Mouse (Mus musculus): Measurements from ENCODE around the gene Prkaa2.

The Prkaa2 gene

GRCm38 (mm10) chr4:105108641-105109198 lies 970 bp downstream of the Prkaa2 start:
- DNase-seq (ENCODE audit: low spot score): no peak

DNA sequence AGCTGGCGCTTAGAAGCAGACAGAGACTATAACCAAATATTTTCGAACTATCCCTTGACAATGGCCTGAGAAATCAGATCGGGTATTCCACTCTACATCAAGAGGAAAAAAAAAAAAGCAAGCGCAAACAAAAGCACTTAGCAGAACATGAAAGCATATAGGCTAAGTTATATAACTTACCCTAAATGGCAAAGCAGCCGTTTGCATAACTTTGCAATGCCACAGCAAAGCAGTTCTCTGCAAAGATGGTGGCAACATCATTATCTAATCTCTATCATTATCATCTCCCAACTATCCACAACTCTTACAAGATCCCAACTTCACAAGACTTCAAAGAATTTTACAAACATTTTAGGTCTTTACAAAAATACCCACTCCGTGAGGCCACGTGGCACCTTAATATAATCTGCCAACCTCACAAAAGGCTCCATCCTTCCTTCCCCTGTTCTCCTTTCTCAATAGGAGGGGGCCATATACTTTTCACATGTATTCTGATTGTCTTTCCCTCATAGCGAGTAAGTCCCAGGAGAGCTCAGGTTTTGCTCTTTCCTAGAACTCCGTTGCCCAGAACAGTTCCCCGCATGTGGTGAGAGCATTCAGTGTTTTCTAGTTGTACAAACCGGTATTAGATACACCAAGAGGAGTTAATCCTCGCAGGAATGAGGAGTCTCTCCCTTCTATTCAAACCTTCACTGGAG lies 1.6 kb downstream of the Prkaa2 start:
- DNase-seq (ENCODE audit: low spot score): no peak

- no peak for DNase-seq (ENCODE audit: low spot score)
Measured at GRCm38 (mm10) chr4:105104099-105104872, 5.4 kb downstream of the Prkaa2 start.

DNA sequence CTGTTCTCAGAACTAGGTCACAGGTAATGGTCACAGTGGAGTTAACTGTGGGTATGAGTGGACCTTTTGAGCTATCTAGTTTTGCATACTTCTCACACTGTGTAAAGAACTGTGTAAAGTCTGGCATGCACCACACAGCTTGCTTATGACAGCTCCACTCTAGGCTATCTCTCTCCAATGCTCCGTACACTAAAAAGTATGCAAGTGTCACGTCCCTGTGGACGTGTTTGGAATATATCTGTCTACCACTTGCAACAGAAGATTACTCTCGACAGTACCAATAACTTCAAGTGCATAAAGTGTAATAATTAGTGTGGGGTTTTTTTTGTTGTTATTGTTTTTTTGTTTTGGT lies 8.4 kb downstream of the Prkaa2 start:
- DNase-seq (ENCODE audit: low spot score): no peak

DNA sequence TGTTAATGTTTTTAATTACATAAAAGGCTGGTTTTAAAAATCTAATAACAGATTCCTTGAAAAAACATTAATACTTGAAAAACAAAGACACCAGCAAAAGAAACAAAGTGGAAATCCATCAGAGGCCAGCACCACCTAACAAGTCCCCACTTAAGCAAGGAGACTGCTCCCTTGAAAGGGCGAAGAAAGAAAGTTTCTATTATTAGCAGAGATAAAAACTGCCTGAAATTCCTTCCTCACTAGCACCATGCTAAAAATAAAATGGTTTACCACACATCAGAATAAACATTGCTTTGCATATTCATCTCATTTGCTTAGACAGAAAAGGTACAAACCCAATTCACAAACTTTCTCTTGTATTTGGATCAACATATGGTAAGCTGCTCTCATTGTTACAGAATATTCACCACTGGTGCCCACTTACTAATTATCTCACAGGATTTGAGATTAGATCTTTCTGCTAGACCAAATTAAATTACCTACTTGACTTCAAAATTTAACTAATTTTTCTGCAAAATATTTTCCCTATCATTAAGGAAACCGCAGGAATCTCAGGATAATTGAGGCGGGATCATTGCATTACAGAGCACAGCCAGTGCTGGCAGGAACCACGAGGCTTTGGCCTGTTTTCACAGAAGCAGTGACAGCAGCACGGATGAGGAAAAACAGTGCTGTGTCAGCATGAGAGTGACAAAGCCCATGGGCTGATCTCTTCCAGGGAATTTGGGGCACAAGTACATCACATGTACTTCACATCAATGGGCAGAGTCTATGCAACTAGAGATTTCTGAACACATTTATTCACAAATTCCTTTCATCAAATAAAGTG lies 9.0 kb downstream of the Prkaa2 start:
- no peak for DNase-seq (ENCODE audit: low spot score)

GRCm38 (mm10) chr4:105098660-105099059 lies 11.0 kb downstream of the Prkaa2 start:
- DNase-seq (ENCODE audit: low spot score): no peak

- no peak for DNase-seq (ENCODE audit: low spot score)
Measured at GRCm38 (mm10) chr4:105098158-105098557, 11.5 kb downstream of the Prkaa2 start.

GRCm38 (mm10) chr4:105095316-105095715 lies 14.4 kb downstream of the Prkaa2 start:
- no peak for DNase-seq (ENCODE audit: low spot score)

- no peak for DNase-seq (ENCODE audit: low spot score)
Measured at GRCm38 (mm10) chr4:105093951-105094350, 15.7 kb downstream of the Prkaa2 start.

DNA sequence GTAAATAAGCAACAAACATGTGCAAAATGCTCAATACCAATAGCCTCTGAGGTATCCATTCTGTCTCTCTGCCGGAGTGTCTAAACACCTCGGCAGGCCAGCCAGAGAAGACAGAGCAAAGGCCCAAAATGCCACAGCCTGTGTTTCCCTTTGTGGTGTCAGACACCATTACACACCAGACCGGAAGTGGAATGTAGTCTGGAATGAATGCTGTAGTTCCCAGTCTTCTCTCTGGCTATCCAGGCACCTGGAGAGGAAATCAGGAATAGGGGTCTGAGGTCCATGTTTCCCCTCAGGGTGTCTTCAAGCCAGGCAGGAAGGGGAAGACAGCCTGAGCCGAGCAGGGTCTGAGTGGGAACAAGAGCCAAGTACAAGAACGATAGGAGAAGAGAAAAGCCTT lies 19.3 kb downstream of the Prkaa2 start:
- DNase-seq (ENCODE audit: low spot score): no peak

- DNase-seq (ENCODE audit: low spot score): no peak
Measured at GRCm38 (mm10) chr4:105089386-105089785, 20.3 kb downstream of the Prkaa2 start.

- no peak for DNase-seq (ENCODE audit: low spot score)
Measured at GRCm38 (mm10) chr4:105088671-105089070, 21.0 kb downstream of the Prkaa2 start.

GRCm38 (mm10) chr4:105076152-105076551 lies 33.5 kb downstream of the Prkaa2 start:
- DNase-seq (ENCODE audit: low spot score): no peak

GRCm38 (mm10) chr4:105071761-105072427 lies 37.8 kb downstream of the Prkaa2 start:
- DNase-seq (ENCODE audit: low spot score): no peak

- DNase-seq (ENCODE audit: low spot score): no peak
Measured at GRCm38 (mm10) chr4:105070982-105071381, 38.7 kb downstream of the Prkaa2 start.

DNA sequence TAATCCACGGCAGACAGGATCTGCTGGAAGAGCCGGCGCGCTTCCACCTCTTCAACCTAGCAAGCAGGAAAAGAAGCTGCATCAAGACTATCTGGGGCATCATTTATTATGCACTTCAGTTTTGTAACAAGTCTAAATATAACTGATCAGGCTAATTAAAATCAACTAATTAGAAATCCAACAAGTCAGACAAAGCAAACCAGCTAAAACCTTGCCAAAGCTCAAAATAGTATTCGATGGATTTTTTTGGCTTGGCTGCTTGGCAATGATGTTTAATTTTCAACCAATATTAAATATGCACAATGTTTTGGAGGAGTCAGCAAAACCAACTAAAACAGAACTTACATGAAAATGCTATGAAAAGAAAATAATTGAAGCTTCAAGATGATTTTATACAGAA lies 58.4 kb downstream of the Prkaa2 start:
- no peak for DNase-seq (ENCODE audit: low spot score)

- no peak for DNase-seq (ENCODE audit: low spot score)
Measured at GRCm38 (mm10) chr4:105050041-105050440, 59.6 kb downstream of the Prkaa2 start.

GRCm38 (mm10) chr4:105034259-105034658 lies 75.4 kb downstream of the Prkaa2 start:
- no peak for DNase-seq (ENCODE audit: low spot score)

- DNase-seq (ENCODE audit: low spot score): no peak
Measured at GRCm38 (mm10) chr4:105033153-105033552, 76.5 kb downstream of the Prkaa2 start.

GRCm38 (mm10) chr4:105031104-105031503 lies 78.6 kb downstream of the Prkaa2 start:
- DNase-seq (ENCODE audit: low spot score): no peak

DNA sequence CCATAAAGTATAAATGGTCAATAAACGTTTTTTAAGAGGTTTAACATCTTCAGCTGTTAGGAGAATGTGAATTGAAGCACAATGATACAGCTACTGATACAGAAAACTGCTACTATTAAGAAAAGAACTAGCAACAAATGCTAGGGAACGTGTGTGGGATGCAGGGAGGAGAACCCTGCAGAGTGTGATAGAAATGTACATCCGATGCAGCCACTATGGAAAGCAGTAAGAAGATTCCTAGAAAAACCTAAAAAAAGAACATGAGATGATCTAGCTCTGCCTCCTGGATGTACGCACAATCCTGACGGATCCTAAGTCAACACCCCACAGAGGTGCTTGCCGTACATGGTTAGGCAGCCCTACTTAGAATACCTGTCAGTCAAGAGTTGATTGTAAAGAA lies 82.4 kb downstream of the Prkaa2 start:
- DNase-seq (ENCODE audit: low spot score): no peak
